Mouse (Mus musculus) effector memory CD4-positive, alpha-beta T cell, adult 5 months (primary cell): ENCODE measurements around the gene Apol6. TPM values are rescaled to one million over a fixed set of nuclear protein-coding genes. Genes with fewer than 3 reads are reported as not detected.

Source experiments
- polyA plus RNA-seq: library from polyadenylated mRNA; unstranded; fragments of 100-300 nt; shearing (Covaris generic); gene quantifications from one replicate; pipeline ENCODE4 v1.2.1, GENCODE M21; 2017

Apol6 gene
- not detected for polyA plus RNA-seq

DNA sequence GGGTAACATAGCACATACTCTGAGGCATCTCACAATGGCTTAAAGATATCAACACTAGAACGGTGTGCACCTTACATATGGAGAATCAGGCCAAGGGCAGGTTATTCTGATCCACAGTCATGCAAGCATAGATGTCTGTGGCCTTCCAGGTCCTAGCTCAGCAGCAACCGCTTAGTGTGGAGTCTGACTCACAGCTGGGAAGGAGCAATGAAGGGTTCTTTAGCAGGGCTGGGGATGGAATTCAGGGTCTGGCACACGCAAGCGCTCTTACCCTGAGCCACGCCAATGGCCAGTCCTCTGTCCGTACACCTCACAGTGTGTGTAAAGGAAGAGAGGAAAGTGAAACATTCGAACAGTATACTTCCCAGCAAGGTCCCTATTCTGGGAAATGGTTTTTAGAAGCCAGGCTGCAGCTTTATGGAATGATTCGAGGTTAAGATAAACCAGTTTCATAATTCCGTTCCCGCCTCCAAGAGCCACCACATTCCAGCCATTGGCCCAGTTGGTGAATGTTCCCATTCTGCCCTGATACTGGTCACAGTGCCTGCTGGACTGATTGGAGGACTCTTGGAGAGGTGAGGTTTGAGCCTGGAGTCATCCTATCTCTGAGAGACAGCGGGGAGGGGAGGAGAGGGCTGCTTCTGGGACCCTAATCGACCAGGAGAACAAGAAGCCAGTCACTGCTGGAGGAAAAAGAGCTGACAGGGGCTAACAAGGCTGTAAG is at the start of gene Apol6:
Gene Apol6, plus strand, starts transcription at position 133 of the 724 bp plus-strand sequence.

GRCm38 (mm10) chr15:77050570-77050969 is 6.0 kb downstream of the Apol6 start, which contains the start of gene Mb:
TSS of gene Mb (minus strand) at chr15:77050670.

Other genes with a start within 250 kb of the Apol6 start
- 5.5 TPM for gene Zfp251, start 173.3 kb upstream of the Apol6 start, polyA plus RNA-seq
- gene Zfp7, start 165.5 kb upstream of the Apol6 start, polyA plus RNA-seq, result 5.6 TPM
- gene Gm49527, start 165.4 kb upstream of the Apol6 start, polyA plus RNA-seq, result not detected
- gene Zfp647, start 119.3 kb upstream of the Apol6 start, polyA plus RNA-seq, result 0.56 TPM
- 35.8 TPM for gene 1110038F14Rik, start 96.2 kb upstream of the Apol6 start, polyA plus RNA-seq
- gene Mb, start 5.9 kb downstream of the Apol6 start, polyA plus RNA-seq, result not detected